Mouse (Mus musculus): ENCODE measurements at regions not wholly inside any gene's neighbourhood (a gene's known extent, or its start where the extent isn't known, plus 50 kb on each side); places are given as distances from the start of the nearest gene placed in this dataset.

DNA sequence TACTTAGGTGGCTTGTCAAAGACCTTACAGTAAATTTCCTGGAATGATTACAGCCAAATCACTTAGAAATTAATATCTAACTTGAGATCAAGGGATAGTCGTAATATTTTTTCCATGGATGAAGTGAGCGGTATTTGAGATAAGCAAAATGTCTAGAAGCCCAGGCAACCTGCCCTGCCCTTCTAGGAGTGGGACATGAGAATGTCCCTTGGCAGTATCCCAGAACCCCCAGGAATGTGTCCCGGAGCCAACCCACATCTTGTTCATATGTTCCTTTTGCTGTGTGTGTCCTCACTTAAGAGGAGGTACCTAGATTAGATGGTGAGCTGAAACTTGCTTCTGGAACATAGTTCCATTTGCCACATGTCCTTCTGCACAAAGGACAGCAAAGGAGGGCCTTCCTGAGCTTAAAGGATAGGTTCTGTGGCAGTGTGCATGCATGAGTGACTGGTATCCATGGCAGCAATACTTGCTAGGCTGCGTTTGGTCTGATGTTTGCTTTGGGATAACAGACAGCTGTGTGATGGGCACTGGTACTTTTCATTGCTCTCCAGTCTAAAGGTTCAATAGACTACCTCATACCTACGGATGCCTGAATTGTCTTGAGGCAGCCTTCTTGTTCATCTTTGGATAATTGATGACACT is 231.0 kb upstream of the Krr1 start:
- DNase-seq, result no peak

DNA sequence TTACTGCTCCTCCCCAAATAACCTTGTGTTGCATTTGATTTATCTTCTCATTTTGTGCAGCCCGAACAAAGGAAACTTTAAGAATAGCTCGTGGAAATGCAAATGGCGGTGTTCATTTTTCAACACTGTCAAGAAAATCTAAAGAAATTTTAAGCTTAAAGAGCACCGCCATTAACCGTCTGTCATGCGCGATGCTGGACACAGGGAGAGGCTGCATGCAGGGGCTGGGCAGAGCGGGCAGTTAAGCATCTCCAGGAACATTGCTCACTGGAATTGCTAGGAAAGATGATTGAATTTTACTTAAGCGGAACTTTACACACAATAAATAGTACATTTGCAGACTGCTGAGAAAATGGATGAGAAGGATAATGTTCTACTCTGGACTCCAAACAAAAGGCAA is 229.2 kb upstream of the Krr1 start:
- no peak for DNase-seq

DNA sequence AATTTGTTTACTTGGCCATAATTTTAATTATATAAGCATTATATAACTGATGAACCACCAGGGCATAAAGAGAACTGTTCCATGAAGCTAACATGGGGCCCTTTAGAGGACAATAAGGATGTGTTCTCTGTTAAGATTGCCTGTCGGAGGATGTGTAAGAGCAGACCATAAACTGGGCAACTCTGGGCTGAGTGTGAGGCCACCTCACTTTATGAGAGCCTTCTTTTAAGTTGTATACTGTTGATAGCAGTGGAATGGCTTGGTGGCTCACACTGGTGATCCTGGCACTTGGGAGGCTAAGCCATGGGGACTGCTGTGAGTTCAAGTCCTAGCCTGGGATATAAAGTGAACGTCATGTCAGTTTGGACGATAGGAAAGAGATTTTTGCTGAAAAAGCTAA is 227.3 kb upstream of the Krr1 start:
- no peak for DNase-seq

DNA sequence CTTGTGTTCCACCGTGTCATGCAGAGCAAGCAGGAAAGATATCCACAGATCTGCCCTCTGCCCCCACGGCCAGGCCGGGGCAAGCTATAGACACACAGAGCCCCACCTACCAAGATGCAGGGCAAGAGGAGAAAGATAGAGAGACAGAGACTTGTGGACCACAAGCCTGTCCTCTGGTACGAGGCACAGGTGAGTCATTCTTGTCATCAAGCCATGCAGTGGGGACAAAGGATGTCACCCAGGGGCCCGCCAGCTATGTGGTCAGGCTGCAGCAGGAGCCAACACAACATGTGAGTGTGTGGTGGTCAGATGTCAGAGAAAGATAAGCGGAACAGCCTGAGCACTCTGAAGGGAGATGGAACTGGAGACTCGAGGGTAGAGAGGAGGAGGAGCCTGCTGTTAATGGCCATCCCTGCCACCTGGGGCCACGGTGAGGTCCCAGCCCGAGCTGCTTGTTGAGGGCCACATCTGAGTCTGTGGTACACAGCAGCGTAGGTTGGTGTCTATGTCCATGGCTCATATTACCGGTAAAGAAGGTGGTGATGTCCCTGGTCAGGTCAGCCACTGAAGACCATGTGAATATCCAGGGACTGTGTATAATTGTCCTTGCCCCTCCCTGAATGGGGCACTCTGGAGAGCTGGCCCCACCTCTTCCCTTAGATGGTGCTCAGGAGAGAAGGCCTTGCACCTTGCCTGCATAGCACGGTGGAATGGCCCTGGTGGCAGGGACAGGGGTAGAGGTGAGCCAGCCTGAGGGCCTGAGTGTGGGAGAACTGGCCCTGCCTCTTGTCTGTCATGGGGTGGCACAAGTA is 226.2 kb upstream of the Krr1 start:
- no peak for DNase-seq

DNA sequence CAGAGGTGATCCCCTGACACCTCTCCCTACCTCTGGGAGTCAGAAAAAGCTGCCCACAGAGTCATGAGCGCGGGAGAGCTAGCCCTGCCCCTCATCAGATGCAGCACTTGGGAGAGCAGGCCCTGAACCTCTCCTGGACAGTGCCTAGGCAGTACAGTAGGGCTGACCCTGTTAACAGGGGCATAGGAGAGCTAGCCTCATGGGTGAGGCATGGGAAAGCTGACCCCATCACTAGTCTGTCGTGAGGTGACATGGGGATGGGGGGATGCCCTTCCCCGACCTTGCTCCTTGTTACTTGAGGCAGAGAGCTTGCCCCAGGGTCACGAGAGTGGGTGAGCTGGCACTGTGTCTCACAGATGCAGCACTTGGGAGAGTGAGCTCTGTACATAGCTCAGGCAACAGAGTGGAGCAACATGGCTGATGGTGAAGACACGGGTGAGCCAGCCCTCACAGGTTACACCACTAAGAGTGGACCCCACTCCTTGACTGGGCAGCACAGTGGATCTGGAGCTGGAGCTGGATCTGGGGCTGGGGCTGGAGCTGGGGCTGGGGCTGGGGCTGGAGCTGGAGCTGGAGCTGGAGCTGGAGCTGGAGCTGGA is 225.5 kb upstream of the Krr1 start:
- no peak for DNase-seq

DNA sequence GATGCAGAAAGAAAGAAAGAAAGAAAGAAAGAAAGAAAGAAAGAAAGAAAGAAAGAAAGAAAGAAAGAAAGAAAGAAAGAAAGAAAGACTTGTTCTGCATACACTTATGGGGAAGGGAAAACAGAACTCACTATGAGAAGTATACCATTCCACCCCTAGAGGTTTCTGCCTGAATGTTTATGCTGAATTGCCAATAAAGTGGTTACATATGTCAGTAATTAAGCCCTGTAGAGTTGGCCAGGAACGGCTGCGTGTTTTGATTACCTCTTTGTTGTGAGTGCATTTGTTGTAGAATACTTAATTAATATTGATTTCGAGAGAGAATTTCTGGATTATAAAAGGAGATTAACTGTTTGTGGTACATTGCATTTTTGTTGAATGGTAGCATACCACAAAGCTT is 224.0 kb upstream of the Krr1 start:
- no peak for DNase-seq

DNA sequence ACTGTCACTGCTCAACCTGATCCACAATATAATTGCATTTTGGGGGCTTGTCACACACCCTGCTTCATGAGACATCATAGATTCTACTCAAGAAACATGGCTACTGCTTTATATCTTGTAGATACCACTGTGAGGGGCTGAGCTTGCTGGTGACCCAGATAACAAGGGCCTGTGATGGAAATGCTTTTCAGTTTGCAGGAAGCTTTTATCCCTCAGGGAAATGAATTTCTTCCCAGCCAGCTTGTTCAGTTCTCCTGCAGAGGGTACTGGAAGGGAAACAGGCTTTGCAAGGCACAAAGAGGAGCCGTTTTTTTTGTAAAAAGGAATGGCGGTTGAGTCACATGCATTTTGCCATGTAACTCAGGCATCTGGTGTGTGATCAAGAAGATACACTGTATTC is 218.8 kb upstream of the Krr1 start:
- DNase-seq, result no peak

DNA sequence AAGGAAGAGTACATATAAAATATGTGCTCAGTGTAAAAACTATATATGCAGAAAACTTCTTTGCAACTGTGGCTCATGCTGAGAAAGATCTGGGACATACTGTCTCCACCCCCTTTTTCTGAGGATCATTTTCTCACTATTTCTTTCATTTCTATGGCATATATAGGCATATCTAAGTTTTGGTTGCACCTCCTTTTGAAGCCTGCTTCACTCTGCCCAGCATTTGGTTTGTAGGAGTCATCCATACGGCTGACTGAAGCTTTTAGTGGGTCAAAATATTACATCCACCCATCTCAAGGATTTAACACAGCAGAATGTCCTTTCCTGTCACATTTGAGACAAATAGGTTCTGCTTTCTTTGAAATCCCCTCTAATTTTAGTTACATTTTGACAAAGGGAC is 216.5 kb upstream of the Krr1 start:
- DNase-seq, result no peak

DNA sequence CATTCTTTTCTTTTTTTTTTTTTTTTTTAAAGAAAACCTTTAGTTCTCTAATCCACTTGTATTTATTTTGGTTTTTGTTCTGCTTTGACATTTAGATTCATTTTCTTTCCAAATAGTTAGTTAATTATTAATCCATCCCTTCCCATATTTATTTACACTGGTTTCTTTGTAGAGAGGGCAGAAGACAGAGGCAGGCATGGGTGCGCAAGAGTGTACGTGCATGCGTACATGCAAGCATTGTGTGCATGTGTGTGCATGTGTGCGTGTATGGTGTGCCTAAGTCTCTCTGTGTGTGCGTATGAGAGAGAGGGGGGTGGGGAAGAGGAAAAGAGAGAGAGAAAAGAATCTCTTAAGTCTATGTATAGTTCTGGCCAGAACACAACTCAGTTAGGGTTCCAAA is 215.9 kb upstream of the Krr1 start:
- DNase-seq, result no peak

DNA sequence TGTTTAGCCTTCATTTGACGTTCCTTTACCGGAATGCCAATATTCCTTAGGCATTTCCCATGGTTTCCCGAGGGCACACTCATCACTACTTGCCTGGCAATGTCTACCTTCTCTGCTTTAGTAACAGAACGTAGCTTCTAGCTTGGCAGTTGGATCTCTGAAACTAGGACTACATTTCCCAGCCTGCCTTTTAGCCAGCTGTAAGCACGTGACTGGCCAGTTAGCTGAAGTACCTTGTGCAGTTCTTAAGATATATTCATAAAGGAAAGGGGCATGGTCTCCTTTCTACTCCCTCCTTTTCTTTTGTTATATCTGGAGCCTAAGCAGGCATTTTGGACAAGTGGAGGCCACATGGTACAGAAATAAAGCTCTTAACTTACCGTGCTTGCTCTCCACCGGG is 214.8 kb upstream of the Krr1 start:
- DNase-seq, result no peak

DNA sequence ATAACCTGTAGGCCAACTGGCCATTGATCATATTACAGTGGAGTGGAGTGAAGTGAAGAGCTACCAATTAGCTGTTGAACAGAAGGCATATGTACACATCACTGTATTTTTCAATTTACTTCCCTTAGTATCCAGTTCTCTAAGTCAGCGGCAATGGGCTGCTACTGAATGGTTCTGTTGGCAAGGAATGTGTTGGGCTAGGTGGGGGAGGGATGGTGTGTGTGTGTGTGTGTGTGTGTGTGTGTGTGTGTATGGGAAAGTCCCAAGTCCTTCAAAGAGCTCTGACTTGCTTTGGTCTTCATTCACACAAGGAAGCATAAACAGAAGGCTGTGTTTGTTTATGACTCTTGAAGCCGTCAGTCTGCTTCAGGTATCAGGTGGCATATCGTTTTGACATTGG is 213.0 kb upstream of the Krr1 start:
- no peak for DNase-seq

DNA sequence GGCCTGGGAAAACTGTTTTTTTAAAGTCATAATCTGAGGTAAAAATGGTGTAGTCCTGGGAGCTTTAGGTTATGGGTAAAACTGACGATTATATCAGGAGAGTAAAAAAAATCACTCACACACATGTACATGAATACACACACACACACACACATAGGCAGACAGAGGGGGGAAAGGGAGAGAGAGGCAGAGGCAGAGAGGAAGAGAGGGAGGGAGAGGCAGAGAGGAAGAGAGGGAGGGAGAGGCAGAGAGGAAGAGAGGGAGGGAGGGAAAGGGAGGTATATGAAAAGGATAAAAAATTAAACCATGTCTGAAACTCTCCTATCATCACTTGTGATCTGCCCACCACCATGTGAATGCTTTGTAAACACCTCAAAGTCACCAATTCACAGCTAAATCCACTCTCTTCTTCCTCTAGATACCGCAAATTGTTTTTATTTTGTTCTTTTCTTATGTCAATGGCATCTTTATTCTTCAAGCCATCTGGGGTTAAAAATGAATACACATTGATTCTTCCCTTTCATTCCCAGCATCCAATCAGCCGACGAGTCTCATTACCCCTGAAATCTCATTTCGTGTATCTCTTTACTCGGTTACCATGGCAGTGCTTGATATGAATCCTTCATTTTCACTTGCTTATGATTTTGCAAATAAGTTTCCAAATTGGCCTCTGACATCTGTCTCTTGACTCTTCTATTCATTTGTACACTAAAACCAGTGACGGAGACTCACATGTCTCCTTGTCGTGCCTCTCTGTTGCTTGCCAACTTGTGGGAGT is 209.5 kb upstream of the Krr1 start:
- DNase-seq, result no peak

DNA sequence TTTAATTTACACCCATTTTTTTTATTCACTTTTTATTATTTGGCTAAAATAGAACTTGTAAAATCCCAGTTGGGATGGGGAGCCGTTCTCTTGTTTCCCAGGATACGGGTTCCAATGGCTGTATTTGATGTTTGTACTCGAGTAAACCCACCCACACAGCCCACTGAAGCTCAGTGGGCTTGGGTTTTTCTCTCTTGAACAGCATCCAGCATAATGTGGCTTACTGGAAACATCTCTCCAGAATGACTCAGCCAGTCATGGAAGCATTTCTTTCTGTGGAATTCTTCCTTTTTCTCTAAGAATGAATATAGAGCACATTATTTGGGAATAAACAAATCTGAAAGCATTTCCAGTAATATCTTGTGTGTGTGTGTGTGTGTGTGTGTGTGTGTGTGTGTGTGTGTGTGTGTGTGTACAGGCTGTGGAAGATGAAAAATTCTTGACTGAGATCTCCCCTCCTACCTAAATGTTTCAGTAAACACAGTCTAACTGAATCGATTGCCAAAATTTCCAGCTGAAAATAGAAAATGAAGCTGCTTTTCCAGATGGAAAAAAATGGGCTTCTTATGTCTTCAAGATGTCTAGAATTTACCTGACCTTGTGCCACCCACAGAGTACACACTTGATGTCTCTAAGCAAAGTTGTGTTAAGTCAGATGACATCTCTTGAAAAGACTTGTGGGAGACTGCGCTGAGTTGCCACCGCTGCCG is 205.3 kb upstream of the Krr1 start:
- DNase-seq, result no peak

DNA sequence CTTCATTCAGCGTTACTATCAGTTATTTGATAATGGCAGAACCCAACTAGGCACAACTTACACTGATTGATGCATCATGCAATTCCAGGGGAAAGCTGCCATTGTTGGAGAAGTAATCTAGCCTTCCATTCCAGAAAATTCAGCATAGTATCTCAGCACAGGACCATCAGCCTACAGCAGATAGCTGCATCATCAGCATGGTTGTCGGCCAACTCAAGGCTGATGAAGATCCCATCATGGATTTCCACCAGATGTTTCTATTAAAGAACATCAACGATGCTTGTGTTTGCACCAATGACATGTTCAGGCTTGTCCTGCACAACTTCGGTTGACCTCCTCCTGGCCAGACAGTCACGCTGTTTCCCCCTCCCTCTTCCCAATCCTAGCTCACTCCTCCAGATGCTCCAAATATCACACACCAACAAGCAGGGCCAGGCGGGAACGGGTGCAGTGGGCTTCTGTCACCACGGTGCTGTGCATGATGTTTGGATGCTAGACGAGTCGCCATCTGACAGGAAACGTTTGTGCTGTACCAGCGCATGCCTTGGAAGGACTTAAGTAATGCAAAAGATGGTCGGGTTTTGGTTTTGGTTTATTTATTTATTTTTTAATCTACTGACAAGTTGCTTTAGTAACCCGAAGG is 204.5 kb upstream of the Krr1 start:
- DNase-seq, result no peak

DNA sequence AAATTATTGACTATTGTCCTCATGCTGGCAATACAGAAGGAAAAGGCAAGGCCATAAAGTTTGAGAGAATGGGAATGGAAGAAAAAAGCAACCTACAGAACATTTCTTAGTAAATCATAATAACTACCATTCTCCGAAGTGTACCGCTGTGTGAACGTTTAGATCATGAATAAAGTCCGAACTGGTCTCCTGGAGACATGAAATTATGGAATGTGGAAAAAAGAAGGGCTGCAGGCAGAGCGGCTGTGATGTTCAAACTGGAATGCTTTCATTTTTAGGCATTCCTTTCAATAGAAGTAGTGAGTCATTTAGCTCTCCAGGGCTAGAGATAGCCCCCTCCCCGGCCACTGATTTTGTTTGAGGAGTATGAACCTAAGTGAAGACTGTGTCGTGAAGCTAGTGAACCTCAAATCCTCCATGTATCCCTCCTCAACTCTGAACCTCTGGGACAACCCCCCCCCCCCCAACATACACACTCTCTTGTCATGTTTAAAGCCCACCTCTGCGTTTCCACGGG is 202.9 kb upstream of the Krr1 start:
- no peak for DNase-seq

DNA sequence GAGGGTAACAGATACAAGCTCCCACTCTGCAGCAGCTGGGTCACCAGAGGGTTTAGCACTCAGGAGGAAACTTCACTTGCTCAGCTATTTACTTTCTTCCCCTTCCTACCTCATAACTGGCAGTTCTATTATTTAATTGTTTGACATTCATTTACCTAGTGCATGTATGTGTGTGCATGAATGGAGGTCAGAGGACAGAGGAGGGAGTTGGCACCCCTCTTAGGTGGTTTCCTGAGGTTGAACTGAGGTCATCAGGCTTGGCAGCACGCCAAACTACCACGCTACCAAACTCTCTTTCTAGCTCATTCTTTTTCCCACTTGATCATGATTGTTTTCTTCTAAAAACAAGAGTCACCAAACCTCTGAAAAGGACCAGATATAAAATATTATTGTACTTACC is 202.4 kb upstream of the Krr1 start:
- peak; percentile 27 for DNase-seq

DNA sequence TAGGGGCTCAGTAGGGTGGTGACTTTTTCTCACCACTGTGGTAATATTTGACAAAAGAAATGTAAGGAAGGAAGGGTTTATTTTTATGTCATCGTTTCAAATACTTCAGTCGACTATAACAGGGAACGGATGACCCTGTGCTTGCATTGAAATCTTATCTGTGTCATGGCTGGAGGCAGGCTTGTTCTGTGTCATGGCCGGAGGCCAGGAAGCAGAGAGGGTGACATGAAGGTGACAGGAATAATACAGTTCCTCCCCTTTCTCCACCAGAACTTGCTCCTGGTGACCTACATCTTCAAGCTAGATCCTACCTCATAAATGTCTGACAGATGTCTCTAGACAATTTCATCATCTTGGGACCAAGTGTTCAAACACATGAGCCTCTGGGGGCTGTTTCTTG is 201.5 kb upstream of the Krr1 start:
- no peak for DNase-seq

DNA sequence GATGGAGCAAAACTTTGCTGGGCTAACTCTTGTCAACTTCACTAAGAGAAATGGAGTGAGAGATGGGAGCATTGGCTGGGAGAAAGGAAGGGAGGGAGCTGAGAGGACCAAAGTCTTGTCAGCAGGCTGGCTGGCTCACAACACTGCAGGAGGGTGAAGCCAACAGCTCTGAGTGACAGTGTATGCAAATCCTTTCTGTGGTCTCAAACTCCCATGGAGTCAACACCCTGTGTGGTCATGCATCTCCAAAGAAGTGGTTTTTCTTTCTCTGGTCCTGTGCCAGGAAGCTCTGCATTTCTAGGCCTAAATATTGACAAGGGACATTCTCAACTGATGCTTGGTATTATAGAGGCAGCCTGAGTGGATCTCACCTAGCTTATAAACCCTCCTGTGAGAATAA is 194.9 kb upstream of the Krr1 start:
- DNase-seq, result no peak

DNA sequence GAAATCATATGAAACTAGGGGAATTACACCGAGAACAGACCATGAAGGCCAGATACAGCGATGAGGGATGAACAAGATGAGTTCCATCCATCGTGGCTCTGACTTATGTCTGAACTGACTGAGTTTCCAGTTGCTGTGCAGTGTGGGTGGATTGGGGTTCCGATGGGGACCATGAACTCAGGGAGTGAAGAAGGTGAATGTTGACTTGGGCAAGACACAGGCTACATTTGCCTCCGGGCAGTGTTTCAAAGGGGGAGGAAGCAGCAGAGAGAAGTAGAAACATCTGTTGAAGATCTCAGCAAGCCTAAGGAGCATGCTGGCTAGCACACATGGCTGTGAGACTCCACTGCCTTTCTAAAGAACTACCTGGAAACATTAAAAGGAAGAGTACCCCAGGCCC is 194.4 kb upstream of the Krr1 start:
- no peak for DNase-seq

DNA sequence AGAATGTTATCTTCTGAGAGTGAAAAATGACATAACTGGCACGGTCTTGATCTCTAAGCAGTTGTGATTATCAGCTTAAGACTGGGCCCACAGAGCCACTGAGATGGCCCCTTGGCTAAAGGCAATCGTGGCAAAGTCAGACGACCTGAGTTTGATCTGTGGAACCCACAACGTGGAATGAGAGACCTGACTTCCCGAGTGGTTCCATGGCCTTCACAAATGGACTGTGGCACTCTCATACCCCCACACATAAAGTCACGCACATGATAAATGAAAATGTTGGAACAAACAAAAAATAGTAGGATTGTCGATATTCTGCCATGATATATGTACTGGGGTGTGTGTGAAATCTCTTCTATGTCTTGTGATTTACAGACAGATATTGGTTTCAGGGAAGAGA is 192.5 kb upstream of the Krr1 start:
- DNase-seq, result no peak

DNA sequence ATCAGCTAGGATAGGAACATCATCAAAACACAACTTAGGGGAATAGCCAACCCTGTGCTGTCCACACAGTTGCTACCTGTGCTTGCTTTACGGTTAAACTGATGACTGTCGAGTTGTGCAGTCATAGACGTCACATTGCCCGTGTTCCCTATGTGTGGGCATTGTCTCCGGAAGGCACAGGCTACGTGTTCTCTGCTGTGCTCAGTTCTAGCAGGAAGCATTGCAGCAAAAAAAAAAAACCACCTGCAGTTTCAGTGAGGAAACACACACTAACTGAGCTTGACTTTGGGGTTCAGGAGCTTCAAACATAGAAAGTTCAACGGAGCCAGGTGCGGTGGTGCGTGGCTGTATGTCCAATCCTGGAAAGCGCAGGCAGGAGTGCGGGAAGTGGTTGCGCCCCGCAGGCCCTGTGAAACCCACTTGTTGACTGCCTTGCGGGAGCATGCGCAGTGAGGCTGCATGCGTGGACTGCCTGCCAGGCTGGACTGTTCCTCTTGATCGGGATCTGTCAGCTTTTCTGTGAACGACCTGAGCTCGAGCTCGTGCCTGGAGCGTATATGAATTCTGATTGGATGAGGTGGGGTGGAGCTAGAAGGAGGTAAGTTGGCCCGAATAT is 190.2 kb upstream of the Krr1 start:
- DNase-seq, result no peak
